Mouse (Mus musculus): ENCODE measurements around the gene Igdcc3. TPM values are rescaled to one million over a fixed set of nuclear protein-coding genes. Genes with fewer than 3 reads are reported as not detected.
A peak's percentile ranks its signal among the peaks of the same experiment; 100 is the strongest.

Gene Igdcc3
- polyA plus RNA-seq, 1 experiment from 2014 or later, result 4.8 TPM

DNA sequence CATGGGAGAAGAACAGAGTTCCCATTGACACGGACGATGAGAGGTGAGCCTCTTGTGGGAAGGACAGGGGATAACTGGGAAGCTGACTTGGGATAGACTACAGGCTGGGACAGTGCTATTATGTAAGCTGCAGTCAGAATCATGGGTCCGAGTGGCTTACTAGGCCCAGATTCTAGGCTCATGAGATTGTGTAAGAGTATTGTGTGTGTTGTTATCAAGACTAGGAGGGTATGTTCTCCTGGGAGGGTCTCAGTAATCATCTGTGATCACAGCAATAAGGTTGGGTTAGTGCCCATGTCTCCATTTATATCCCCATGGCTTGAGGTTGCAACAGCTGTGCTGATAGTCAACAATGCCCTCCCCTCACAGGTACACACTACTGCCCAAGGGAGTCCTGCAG is 36.5 kb downstream of the Igdcc3 start:
- no peak overlapping the region for H3K4me3 ChIP-seq (ENCODE audit: low read depth, low read length)

DNA sequence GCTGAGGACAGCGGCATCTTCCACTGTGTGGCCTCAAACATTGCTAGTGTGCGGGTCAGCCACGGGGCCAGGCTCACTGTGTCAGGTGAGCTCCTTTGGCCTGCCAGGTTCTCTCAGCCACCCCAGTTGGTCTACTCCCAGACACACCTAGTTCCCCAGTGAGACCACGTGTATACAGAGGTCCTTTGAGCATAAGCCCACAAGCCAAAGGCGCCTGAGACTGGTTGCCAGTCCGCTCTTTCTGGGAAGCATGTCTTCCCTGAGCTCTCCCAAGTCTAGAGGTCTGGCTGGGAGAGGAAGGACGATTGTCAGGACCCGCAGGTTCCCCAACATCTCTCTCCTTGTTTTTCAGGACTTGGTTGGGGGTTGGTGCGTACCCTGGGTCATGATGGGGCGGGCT is 36.9 kb downstream of the Igdcc3 start:
- Histone ChIP-seq H3K27ac (ENCODE audit: low read depth, low read length) (no peak overlapping the region), H3K4me1 (replicated peaks; ENCODE audit: control insufficient read depth, insufficient read depth, low read length) (0 out of 2 replicates have a peak, but pooled peaks cover 3% of the 10 kb centered on the region), H3K27me3 (replicated peaks; ENCODE audit: control insufficient read depth, insufficient read depth, low read length) (peaks cover 42% of the 10 kb centered on the region), H3K4me3 (ENCODE audit: low read depth, low read length) (no peak overlapping the region), H3K4me2 (no peak overlapping the region), H3K36me3 (ENCODE audit: control insufficient read depth, insufficient read depth, low read length) (no peaks in the 10 kb centered on the region), H3K9me3 (ENCODE audit: control insufficient read depth, low read length) (no peaks in the 10 kb centered on the region), H3K9ac (ENCODE audit: low read depth, low read length) (no peak overlapping the region)
- ATAC-seq (replicated peaks; ENCODE audit: low FRiP score) (no peak), DNase-seq (ENCODE audit: low spot score) (no peak)
- WGBS, result 51% methylated on average over 10 of the region's 10 CpGs

More for the DNA sequence above, 36.5 kb downstream of the Igdcc3 start:
- ATAC-seq (replicated peaks; ENCODE audit: low FRiP score) (no peak), DNase-seq (ENCODE audit: low spot score) (no peak)
- Histone ChIP-seq H3K36me3 (ENCODE audit: control insufficient read depth, insufficient read depth, low read length) (no peaks in the 10 kb centered on the region), H3K27me3 (replicated peaks; ENCODE audit: control insufficient read depth, insufficient read depth, low read length) (peaks cover 42% of the 10 kb centered on the region), H3K9ac (ENCODE audit: low read depth, low read length) (no peak overlapping the region), H3K27ac (ENCODE audit: low read depth, low read length) (no peak overlapping the region), H3K4me2 (no peak overlapping the region), H3K4me1 (replicated peaks; ENCODE audit: control insufficient read depth, insufficient read depth, low read length) (0 out of 2 replicates have a peak, but pooled peaks cover 3% of the 10 kb centered on the region), H3K9me3 (ENCODE audit: control insufficient read depth, low read length) (no peaks in the 10 kb centered on the region)
- WGBS, result 67% methylated on average over 3 of the region's 3 CpGs

GRCm38 (mm10) chr9:65178336-65179213 is 37.6 kb downstream of the Igdcc3 start:
- 15% methylated on average over 22 of the region's 22 CpGs for WGBS
- 0 out of 2 replicates have a peak, but pooled peaks cover 3% of the 10 kb centered on the region for H3K4me1 ChIP-seq (replicated peaks; ENCODE audit: control insufficient read depth, insufficient read depth, low read length)
- no peaks in the 10 kb centered on the region for H3K36me3 ChIP-seq (ENCODE audit: control insufficient read depth, insufficient read depth, low read length)
- peak overlapping the region; percentile 21; the same call in 1 of the 2 replicates for H3K4me2 ChIP-seq
- no peak overlapping the region for H3K9ac ChIP-seq (ENCODE audit: low read depth, low read length)
- no peaks in the 10 kb centered on the region for H3K9me3 ChIP-seq (ENCODE audit: control insufficient read depth, low read length)
- DNase-seq (ENCODE audit: low spot score), result no peak
- H3K27ac ChIP-seq (ENCODE audit: low read depth, low read length), result no peak overlapping the region
- H3K4me3 ChIP-seq (ENCODE audit: low read depth, low read length), result no peak overlapping the region
- H3K27me3 ChIP-seq (replicated peaks; ENCODE audit: control insufficient read depth, insufficient read depth, low read length), result peaks cover 42% of the 10 kb centered on the region
- no peak for ATAC-seq (replicated peaks; ENCODE audit: low FRiP score)

GRCm38 (mm10) chr9:65179817-65180624 is 39.0 kb downstream of the Igdcc3 start:
- Histone ChIP-seq H3K9ac (ENCODE audit: low read depth, low read length) (no peak overlapping the region), H3K36me3 (ENCODE audit: control insufficient read depth, insufficient read depth, low read length) (no peaks in the 10 kb centered on the region), H3K9me3 (ENCODE audit: control insufficient read depth, low read length) (no peaks in the 10 kb centered on the region), H3K4me2 (0 out of 2 replicates have a peak overlapping the region, but pooled peaks have one; percentile 1), H3K4me3 (ENCODE audit: low read depth, low read length) (no peak overlapping the region), H3K27ac (ENCODE audit: low read depth, low read length) (no peak overlapping the region), H3K27me3 (replicated peaks; ENCODE audit: control insufficient read depth, insufficient read depth, low read length) (peaks cover 42% of the 10 kb centered on the region), H3K4me1 (replicated peaks; ENCODE audit: control insufficient read depth, insufficient read depth, low read length) (0 out of 2 replicates have a peak, but pooled peaks cover 3% of the 10 kb centered on the region)
- 22% methylated on average over 17 of the region's 17 CpGs for WGBS
- DNase-seq (ENCODE audit: low spot score) (no peak), ATAC-seq (replicated peaks; ENCODE audit: low FRiP score) (0 out of 2 replicates have a peak, but pooled peaks have one; percentile 27)

DNA sequence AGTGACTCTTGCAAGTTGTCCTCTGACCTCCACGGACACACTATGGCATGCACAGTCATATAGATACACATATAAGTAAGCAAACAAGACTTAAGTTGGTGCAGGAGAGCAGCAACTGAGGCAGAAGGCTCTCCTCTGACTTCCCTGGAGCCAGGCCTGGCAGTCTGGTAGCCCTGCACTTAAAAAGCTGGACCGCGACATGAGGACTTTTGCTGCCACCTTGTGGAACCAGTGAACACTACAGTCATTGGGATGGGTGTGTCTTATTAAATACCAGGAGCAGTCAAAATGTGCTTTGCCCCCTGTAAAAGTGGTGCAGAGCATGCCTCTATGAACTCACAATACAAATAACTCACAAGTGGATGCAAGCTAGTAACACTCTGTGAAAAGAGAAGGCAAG is 47.6 kb downstream of the Igdcc3 start:
- Histone ChIP-seq H3K27ac (ENCODE audit: low read depth, low read length) (no peak overlapping the region), H3K4me1 (replicated peaks; ENCODE audit: control insufficient read depth, insufficient read depth, low read length) (peaks cover 16% of the 10 kb centered on the region), H3K9me3 (ENCODE audit: control insufficient read depth, low read length) (no peaks in the 10 kb centered on the region), H3K4me3 (ENCODE audit: low read depth, low read length) (no peak overlapping the region), H3K9ac (ENCODE audit: low read depth, low read length) (no peak overlapping the region), H3K4me2 (no peak overlapping the region), H3K27me3 (replicated peaks; ENCODE audit: control insufficient read depth, insufficient read depth, low read length) (no peaks in the 10 kb centered on the region; the same call in 1 of the 2 replicates), H3K36me3 (ENCODE audit: control insufficient read depth, insufficient read depth, low read length) (no peaks in the 10 kb centered on the region)
- ATAC-seq (replicated peaks; ENCODE audit: low FRiP score) (no peak), DNase-seq (ENCODE audit: low spot score) (peak; percentile 77)
- WGBS, result 4% methylated on average over 3 of the region's 3 CpGs

- DNase-seq (ENCODE audit: low spot score) (no peak), ATAC-seq (replicated peaks; ENCODE audit: low FRiP score) (no peak)
- Histone ChIP-seq H3K36me3 (ENCODE audit: control insufficient read depth, insufficient read depth, low read length) (no peaks in the 10 kb centered on the region), H3K4me3 (ENCODE audit: low read depth, low read length) (no peak overlapping the region), H3K4me1 (replicated peaks; ENCODE audit: control insufficient read depth, insufficient read depth, low read length) (peaks cover 23% of the 10 kb centered on the region), H3K27me3 (replicated peaks; ENCODE audit: control insufficient read depth, insufficient read depth, low read length) (no peaks in the 10 kb centered on the region), H3K9ac (ENCODE audit: low read depth, low read length) (no peak overlapping the region), H3K4me2 (no peak overlapping the region), H3K9me3 (ENCODE audit: control insufficient read depth, low read length) (no peaks in the 10 kb centered on the region), H3K27ac (ENCODE audit: low read depth, low read length) (no peak overlapping the region)
- 74% methylated on average over 7 of the region's 7 CpGs for WGBS
Measured at GRCm38 (mm10) chr9:65190306-65190705, 49.3 kb downstream of the Igdcc3 start.

- Histone ChIP-seq H3K4me2 (no peak overlapping the region), H3K27ac (ENCODE audit: low read depth, low read length) (0 out of 2 replicates have a peak overlapping the region, but pooled peaks have one; percentile 9), H3K4me1 (replicated peaks; ENCODE audit: control insufficient read depth, insufficient read depth, low read length) (peaks cover 32% of the 10 kb centered on the region), H3K9ac (ENCODE audit: low read depth, low read length) (no peak overlapping the region), H3K4me3 (ENCODE audit: low read depth, low read length) (no peak overlapping the region), H3K27me3 (replicated peaks; ENCODE audit: control insufficient read depth, insufficient read depth, low read length) (no peaks in the 10 kb centered on the region), H3K36me3 (ENCODE audit: control insufficient read depth, insufficient read depth, low read length) (no peaks in the 10 kb centered on the region), H3K9me3 (ENCODE audit: control insufficient read depth, low read length) (no peaks in the 10 kb centered on the region)
- no peak for ATAC-seq (replicated peaks; ENCODE audit: low FRiP score)
- no peak for DNase-seq (ENCODE audit: low spot score)
- WGBS, result 59% methylated on average over 2 of the region's 2 CpGs
Measured at GRCm38 (mm10) chr9:65191389-65191754, 50.4 kb downstream of the Igdcc3 start.

DNA sequence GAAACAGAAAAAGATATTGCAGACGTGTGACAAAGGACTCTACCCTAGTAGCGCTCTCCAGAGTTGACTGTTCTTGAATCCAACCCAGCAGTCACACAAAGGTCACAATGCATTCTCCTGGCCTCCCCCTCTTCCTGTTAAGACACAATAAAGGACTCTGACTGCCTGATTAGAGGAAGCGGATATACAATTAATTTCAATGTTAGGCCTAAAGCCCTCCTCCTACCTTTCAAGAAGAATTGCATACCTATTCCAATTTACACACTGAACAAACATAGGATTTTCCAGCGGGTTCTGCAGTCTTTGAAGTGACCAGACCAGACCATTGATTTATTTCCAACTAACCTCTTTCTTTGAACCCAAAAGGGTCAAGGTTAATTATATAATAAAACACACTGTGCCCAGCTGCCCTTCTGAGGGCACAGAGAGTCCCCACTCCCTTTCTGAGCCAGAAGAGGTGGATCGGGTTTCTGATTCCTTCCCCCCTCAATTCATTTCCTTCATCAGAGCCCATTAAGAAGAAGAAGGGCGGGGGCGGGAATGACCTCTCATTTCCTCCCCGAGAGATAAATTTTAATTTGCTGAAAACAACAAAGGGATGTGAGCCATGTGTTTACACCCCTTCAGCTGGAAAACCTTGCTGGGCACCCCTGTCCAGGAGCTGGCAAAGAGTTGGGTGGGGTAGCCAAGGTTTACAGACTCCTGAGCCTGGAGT is 50.9 kb downstream of the Igdcc3 start:
- H3K9me3 ChIP-seq (ENCODE audit: control insufficient read depth, low read length), result no peaks in the 10 kb centered on the region
- ATAC-seq (replicated peaks; ENCODE audit: low FRiP score) (no peak), DNase-seq (ENCODE audit: low spot score) (no peak)
- H3K4me1 ChIP-seq (replicated peaks; ENCODE audit: control insufficient read depth, insufficient read depth, low read length), result peaks cover 32% of the 10 kb centered on the region
- H3K9ac ChIP-seq (ENCODE audit: low read depth, low read length), result no peak overlapping the region
- no peaks in the 10 kb centered on the region for H3K36me3 ChIP-seq (ENCODE audit: control insufficient read depth, insufficient read depth, low read length)
- no peaks in the 10 kb centered on the region for H3K27me3 ChIP-seq (replicated peaks; ENCODE audit: control insufficient read depth, insufficient read depth, low read length)
- no peak overlapping the region for H3K4me2 ChIP-seq
- WGBS, result 56% methylated on average over 8 of the region's 8 CpGs
- H3K4me3 ChIP-seq (ENCODE audit: low read depth, low read length), result no peak overlapping the region
- H3K27ac ChIP-seq (ENCODE audit: low read depth, low read length), result 0 out of 2 replicates have a peak overlapping the region, but pooled peaks have one; percentile 9
